Mouse (Mus musculus): Measurements from ENCODE around the gene Cdk15. TPM values are rescaled to one million over a fixed set of nuclear protein-coding genes. Genes with fewer than 3 reads are reported as not detected.

Cdk15 gene
- polyA plus RNA-seq, 2 experiments: not detected

DNA sequence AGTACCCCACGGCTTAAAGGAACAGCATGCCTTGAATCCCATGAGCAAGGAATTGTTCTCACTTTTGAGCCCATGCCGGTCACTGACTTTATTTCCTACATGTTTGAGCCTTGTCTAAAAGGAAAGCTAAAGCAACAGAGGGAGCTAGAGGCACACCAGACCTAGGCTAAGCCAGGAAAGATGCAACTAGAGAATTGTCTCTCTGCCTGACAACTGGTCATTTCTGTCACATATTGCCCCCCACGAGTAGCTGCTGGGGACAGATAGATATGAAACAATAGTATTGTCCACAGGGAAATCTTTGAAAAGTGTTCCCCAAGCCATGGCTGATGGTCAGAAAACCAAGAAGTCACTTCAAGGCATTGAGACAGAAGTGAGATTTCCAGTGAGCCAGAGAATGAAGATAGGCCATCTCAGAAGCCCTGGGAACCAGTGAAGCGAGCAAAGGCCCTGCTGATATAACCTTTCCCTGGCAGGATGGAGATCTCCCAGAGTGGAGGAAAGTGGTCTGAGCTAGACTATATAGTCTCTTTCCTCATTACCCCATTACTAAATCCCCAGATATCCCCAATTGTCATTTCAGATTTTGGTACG lies 54.7 kb downstream of the Cdk15 start:
- Histone ChIP-seq H3K9ac (replicated peaks) (no peak overlapping the region), H3K4me3 (ENCODE audit: insufficient read depth in 1 of 2, low read depth in 2 of 2, low read length in 2 of 2) (no peak overlapping the region), H3K27me3 (ENCODE audit: control insufficient read depth, insufficient read depth, low read length) (no peaks in the 10 kb centered on the region), H3K27ac (no peak overlapping the region), H3K9me3 (ENCODE audit: control insufficient read depth, low read length) (no peaks in the 10 kb centered on the region), H3K4me2 (ENCODE audit: low read depth) (no peak overlapping the region), H3K36me3 (replicated peaks; ENCODE audit: control insufficient read depth, insufficient read depth, low read depth) (no peaks in the 10 kb centered on the region), H3K4me1 (replicated peaks; ENCODE audit: control insufficient read depth in 2 of 2, insufficient read depth in 2 of 2, low read length in 1 of 2) (peaks cover 0 to 8% of the 10 kb centered on the region in 2 experiments; a peak in 1 of 4 replicates)
- no peak for ATAC-seq (ENCODE audit: insufficient read depth)
- 51% methylated on average over 5 of the region's 5 CpGs for WGBS (ENCODE audit: insufficient replicate concordance)
- TF ChIP-seq EP300 (IDR thresholded peaks at IDR 0.05; ENCODE audit: low read depth): no peak
- TF ChIP-seq CTCF (IDR thresholded peaks at IDR 0.05; ENCODE audit: low read depth): no peak
- DNase-seq (ENCODE audit: low read depth in 3 of 3, low spot score in 3 of 3): no peak

DNA sequence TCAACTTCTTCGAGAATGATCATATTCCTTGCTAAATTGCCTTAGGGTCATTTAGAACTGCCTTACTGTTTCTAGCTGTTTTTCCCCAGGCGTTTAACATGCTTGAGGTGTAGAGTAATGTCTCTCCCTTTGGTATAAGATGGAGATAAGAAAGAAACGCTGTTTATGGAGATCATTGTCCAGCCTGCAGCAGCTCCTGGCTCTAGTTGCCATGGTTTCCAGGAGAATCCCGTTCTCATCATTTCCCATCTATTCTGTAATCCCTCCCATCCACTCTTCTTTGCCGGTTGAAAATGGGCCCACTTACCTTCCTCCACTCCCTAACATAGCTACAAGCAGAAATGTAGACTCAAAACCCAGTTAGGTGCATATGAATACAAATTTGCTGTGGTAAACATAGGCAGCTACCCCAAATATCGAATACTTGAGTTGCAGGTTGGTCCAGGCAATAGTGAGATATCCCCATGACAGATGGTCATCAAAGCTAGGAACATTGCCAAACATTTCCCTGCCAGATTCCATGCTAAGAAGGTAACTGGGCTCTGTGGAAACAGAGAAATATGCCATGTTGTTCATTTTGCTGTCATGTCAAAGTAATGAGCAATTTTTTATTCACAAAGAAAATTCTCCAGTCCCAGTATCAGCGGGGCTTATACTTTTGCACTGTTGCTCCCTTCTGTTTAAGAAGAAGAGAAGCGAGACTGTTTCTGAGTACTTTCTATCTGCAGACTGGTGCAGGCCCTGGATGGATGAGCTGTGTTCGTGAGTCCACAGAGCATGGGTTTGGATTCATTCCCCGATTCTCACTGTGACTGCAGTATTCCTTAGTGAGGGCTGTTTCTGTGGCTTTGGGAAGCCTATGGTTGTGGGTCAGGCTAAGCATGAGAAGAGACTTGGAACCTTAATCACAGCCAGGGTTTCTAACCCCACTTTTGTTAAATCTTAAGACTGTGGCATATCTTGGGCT lies 55.8 kb downstream of the Cdk15 start:
- H3K4me1 ChIP-seq (replicated peaks; ENCODE audit: control insufficient read depth in 2 of 2, insufficient read depth in 2 of 2, low read length in 1 of 2): peaks cover 0 to 8% of the 10 kb centered on the region in 2 experiments; a peak in 1 of 4 replicates
- no peak for ATAC-seq (ENCODE audit: insufficient read depth)
- no peaks in the 10 kb centered on the region for H3K27me3 ChIP-seq (ENCODE audit: control insufficient read depth, insufficient read depth, low read length)
- no peak overlapping the region for H3K4me3 ChIP-seq (ENCODE audit: insufficient read depth in 1 of 2, low read depth in 2 of 2, low read length in 2 of 2)
- DNase-seq (ENCODE audit: low read depth in 3 of 3, low spot score in 3 of 3): no peak
- no peaks in the 10 kb centered on the region for H3K36me3 ChIP-seq (replicated peaks; ENCODE audit: control insufficient read depth, insufficient read depth, low read depth)
- H3K4me2 ChIP-seq (ENCODE audit: low read depth): no peak overlapping the region
- H3K27ac ChIP-seq: no peak overlapping the region
- no peaks in the 10 kb centered on the region for H3K9me3 ChIP-seq (ENCODE audit: control insufficient read depth, low read length)
- no peak overlapping the region for H3K9ac ChIP-seq (replicated peaks)
- TF ChIP-seq EP300 (IDR thresholded peaks at IDR 0.05; ENCODE audit: low read depth): no peak
- TF ChIP-seq CTCF (IDR thresholded peaks at IDR 0.05; ENCODE audit: low read depth): no peak
- WGBS (ENCODE audit: insufficient replicate concordance): 58% methylated on average over 10 of the region's 10 CpGs

DNA sequence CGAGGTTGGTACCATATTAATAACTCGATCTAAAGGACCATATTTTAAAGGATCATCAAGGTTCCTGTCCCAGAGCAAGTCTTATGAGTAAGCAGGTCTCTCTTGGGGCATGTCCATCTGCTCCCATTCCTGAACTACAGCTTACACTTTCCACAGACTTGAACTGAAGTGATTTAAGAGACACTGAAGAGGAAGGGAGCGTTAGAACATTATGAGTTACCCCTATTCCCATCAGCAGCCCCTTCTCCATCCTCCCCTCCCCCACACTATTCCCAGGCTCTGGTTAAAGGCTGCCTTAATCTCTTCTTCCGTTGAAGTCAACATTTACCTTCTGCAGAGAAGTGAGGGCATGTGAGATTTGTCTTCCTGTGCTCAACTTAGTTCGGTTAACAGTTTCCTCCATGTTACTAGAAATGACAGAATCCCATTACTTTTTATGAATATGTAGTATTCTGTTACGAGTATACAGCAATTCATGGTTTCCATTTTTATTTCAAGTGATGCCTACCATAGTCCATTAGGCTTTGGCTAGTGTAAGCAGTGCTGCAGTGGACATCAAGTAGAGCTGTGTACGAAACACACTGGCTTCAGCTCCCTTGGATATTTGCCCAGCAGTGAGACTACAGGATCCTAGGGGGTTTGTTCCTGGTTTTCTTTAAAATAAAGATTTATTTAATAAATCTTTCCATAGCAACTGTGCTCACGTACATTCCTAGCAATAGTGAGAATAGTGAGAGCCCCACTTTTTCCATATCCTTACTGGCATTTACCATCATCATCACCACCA lies 56.6 kb downstream of the Cdk15 start:
- H3K4me2 ChIP-seq (ENCODE audit: low read depth): no peak overlapping the region
- no peaks in the 10 kb centered on the region for H3K36me3 ChIP-seq (replicated peaks; ENCODE audit: control insufficient read depth, insufficient read depth, low read depth)
- WGBS (ENCODE audit: insufficient replicate concordance): 49% methylated on average over 8 of the region's 8 CpGs
- ATAC-seq (ENCODE audit: insufficient read depth) (no peak), DNase-seq (ENCODE audit: low read depth in 3 of 3, low spot score in 3 of 3) (no peak)
- no peaks in the 10 kb centered on the region for H3K27me3 ChIP-seq (ENCODE audit: control insufficient read depth, insufficient read depth, low read length)
- no peak overlapping the region for H3K4me3 ChIP-seq (ENCODE audit: insufficient read depth in 1 of 2, low read depth in 2 of 2, low read length in 2 of 2)
- peaks cover 0 to 8% of the 10 kb centered on the region in 2 experiments; a peak in 1 of 4 replicates for H3K4me1 ChIP-seq (replicated peaks; ENCODE audit: control insufficient read depth in 2 of 2, insufficient read depth in 2 of 2, low read length in 1 of 2)
- no peak overlapping the region for H3K27ac ChIP-seq
- H3K9me3 ChIP-seq (ENCODE audit: control insufficient read depth, low read length): no peaks in the 10 kb centered on the region
- no peak overlapping the region for H3K9ac ChIP-seq (replicated peaks)
- TF ChIP-seq EP300 (IDR thresholded peaks at IDR 0.05; ENCODE audit: low read depth): no peak
- no peak for TF ChIP-seq CTCF (IDR thresholded peaks at IDR 0.05; ENCODE audit: low read depth)

DNA sequence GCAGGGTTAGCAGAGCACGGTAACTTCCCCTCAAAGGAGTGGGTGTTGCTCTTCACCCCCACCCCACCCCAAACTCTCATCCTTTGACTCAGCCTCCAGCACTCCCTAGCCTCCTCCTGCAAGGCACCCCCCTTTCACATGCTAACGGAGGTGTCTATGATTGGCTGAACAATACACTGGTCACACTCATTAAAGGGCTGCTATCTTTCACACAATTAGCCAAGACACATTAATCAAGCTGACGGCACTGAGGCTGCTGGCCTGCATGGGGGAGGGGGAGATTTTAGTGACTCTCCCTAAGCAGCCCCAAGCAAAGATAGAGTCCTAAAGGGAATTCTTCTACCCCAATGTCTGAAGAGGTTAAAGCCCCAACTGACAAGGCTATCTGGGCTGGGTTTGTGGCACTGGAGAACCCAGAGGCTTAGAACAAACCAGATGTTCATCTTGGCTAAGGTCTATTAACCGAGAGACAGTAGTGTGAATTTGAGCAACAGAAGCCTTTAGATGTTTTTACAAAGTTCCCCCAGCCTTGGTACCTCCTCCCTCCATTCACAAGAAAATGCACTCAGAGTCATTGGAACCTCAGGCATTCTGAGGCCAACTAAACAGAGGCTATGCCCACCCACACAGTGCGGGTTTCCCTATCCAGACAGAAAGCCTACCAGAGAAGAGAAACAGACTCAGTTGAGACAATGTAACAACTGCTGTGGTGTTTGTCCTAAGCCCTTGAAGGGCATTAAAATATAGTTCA lies 58.5 kb downstream of the Cdk15 start:
- TF ChIP-seq EP300 (IDR thresholded peaks at IDR 0.05; ENCODE audit: low read depth) (no peak), CTCF (IDR thresholded peaks at IDR 0.05; ENCODE audit: low read depth) (no peak)
- Histone ChIP-seq H3K4me3 (ENCODE audit: insufficient read depth in 1 of 2, low read depth in 2 of 2, low read length in 2 of 2) (no peak overlapping the region), H3K36me3 (replicated peaks; ENCODE audit: control insufficient read depth, insufficient read depth, low read depth) (no peaks in the 10 kb centered on the region), H3K4me2 (ENCODE audit: low read depth) (no peak overlapping the region), H3K4me1 (replicated peaks; ENCODE audit: control insufficient read depth in 2 of 2, insufficient read depth in 2 of 2, low read length in 1 of 2) (peaks cover 0 to 8% of the 10 kb centered on the region in 2 experiments; a peak in 1 of 4 replicates), H3K27me3 (ENCODE audit: control insufficient read depth, insufficient read depth, low read length) (no peaks in the 10 kb centered on the region), H3K27ac (no peak overlapping the region), H3K9me3 (ENCODE audit: control insufficient read depth, low read length) (no peaks in the 10 kb centered on the region), H3K9ac (replicated peaks) (no peak overlapping the region)
- no peak for ATAC-seq (ENCODE audit: insufficient read depth)
- no peak for DNase-seq (ENCODE audit: low read depth in 3 of 3, low spot score in 3 of 3)
- WGBS (ENCODE audit: insufficient replicate concordance): 35% methylated on average over 5 of the region's 5 CpGs
